Mouse (Mus musculus) MEL (cell line): Measurements from ENCODE around the gene Atg7. TPM values are rescaled to one million over a fixed set of nuclear protein-coding genes. Genes with fewer than 3 reads are reported as not detected.

ENCODE experiments used
- DNase-seq: peaks from one replicate; pipeline ENCODE4 v3.0.0; 2011; ENCODE audit warnings: low read depth, low spot score
- H3K27ac ChIP-seq: 2 replicates; pipeline ENCODE4 v1.5.1; 2012; ENCODE audit warnings: low read depth, mild to moderate bottlenecking, control low read depth, low read length, moderate library complexity; ENCODE audit not compliant: control insufficient read depth
- H3K27me3 ChIP-seq, 2 experiments: fragments of 150-350 bp in 1 of 2; sonication (generic) in 1 of 2; 2 replicates each; pipeline ENCODE4 v1.6.1; 2012; ENCODE audit warnings: low read length in 2 of 2, mild to moderate bottlenecking in 2 of 2, improper control_type of control experiment in 1 of 2, moderate library complexity in 1 of 2; ENCODE audit not compliant: insufficient read depth in 2 of 2, control insufficient read depth in 1 of 2
- H3K36me3 ChIP-seq, 2 experiments: 2 replicates each; pipeline ENCODE4 v1.6.1; 2012 to 2014; ENCODE audit warnings: low read length in 2 of 2, improper control_type of control experiment in 1 of 2, inconsistent platforms in 1 of 2, mild to moderate bottlenecking in 1 of 2; ENCODE audit not compliant: insufficient read depth in 2 of 2, control insufficient read depth in 1 of 2
- H3K4me1 ChIP-seq, 2 experiments: fragments of 150-350 bp in 1 of 2; sonication (generic) in 1 of 2; 2 replicates each; pipeline ENCODE4 v1.6.1; 2012; ENCODE audit warnings: low read length in 2 of 2, improper control_type of control experiment in 1 of 2, mild to moderate bottlenecking in 1 of 2; ENCODE audit not compliant: insufficient read depth in 2 of 2, control insufficient read depth in 1 of 2
- H3K4me3 ChIP-seq, 2 experiments: fragments of 150-350 bp in 1 of 2; sonication (generic) in 1 of 2; 2 replicates each; pipeline ENCODE4 v1.5.1; 2012; ENCODE audit warnings: low read depth in 2 of 2, low read length in 2 of 2, mild to moderate bottlenecking in 2 of 2, moderate library complexity in 2 of 2, control low read depth in 1 of 2, improper control_type of control experiment in 1 of 2; ENCODE audit not compliant: control insufficient read depth in 1 of 2, insufficient read depth in 1 of 2
- H3K79me2 ChIP-seq: 2 replicates; pipeline ENCODE4 v1.6.1; 2012; ENCODE audit warnings: mild to moderate bottlenecking, low read length, moderate library complexity; ENCODE audit not compliant: control insufficient read depth, poor library complexity, insufficient read depth
- H3K9ac ChIP-seq: 2 replicates; pipeline ENCODE4 v1.6.1; 2012; ENCODE audit warnings: low read depth, mild to moderate bottlenecking, control low read depth, low read length, moderate library complexity; ENCODE audit not compliant: control insufficient read depth, poor library complexity, severe bottlenecking
- H3K9me3 ChIP-seq: fragments of 150-350 bp; sonication (generic); replicated peaks from 2 replicates; pipeline ENCODE4 v1.6.1; 2012; ENCODE audit warnings: mild to moderate bottlenecking, low read length, improper control_type of control experiment, moderate library complexity; ENCODE audit not compliant: insufficient read depth
- BHLHE40 ChIP-seq: IDR thresholded peaks from 2 replicates; pipeline ENCODE4 v1.6.1; 2012; ENCODE audit warnings: low read depth, mild to moderate bottlenecking, inconsistent platforms, low read length, improper control_type of control experiment, borderline replicate concordance
- CHD1 ChIP-seq: IDR thresholded peaks from 2 replicates; pipeline ENCODE4 v1.6.1; 2012; ENCODE audit warnings: low read depth, mild to moderate bottlenecking, inconsistent platforms, low read length, improper control_type of control experiment
- E2F4 ChIP-seq: IDR thresholded peaks from 2 replicates; pipeline ENCODE4 v1.6.1; 2011; ENCODE audit warnings: low read depth, low read length, improper control_type of control experiment, borderline replicate concordance
- ETS1 ChIP-seq: IDR thresholded peaks from 2 replicates; pipeline ENCODE4 v1.6.1; 2012; ENCODE audit warnings: low read depth, mild to moderate bottlenecking, inconsistent platforms, low read length, improper control_type of control experiment, moderate library complexity
- GATA1 ChIP-seq: IDR thresholded peaks from 2 replicates; pipeline ENCODE4 v1.6.1; 2011; ENCODE audit warnings: low read depth, low read length, improper control_type of control experiment
- HCFC1 ChIP-seq: IDR thresholded peaks from 2 replicates; pipeline ENCODE4 v1.6.1; 2012; ENCODE audit warnings: low read depth, mild to moderate bottlenecking, inconsistent platforms, low read length, improper control_type of control experiment, moderate library complexity
- MAFK ChIP-seq: IDR thresholded peaks from 2 replicates; pipeline ENCODE4 v1.6.1; 2011; ENCODE audit warnings: low read depth, mild to moderate bottlenecking, low read length, improper control_type of control experiment, borderline replicate concordance
- MXI1 ChIP-seq: IDR thresholded peaks from 2 replicates; pipeline ENCODE4 v1.6.1; 2011; ENCODE audit warnings: mild to moderate bottlenecking, low read depth, low read length, improper control_type of control experiment
- MYC ChIP-seq: IDR thresholded peaks from 2 replicates; pipeline ENCODE4 v1.6.1; 2011; ENCODE audit warnings: low read depth, mild to moderate bottlenecking, low read length, improper control_type of control experiment, moderate library complexity
- NELFE ChIP-seq: IDR thresholded peaks from 2 replicates; pipeline ENCODE4 v1.6.1; 2011; ENCODE audit warnings: low read depth, low read length, improper control_type of control experiment
- POLR2AphosphoS5 ChIP-seq: IDR thresholded peaks from 2 replicates; pipeline ENCODE4 v1.6.1; 2012; ENCODE audit warnings: low read depth, borderline replicate concordance, mild to moderate bottlenecking, inconsistent platforms, low read length, moderate library complexity, mixed read lengths
- RAD21 ChIP-seq: IDR thresholded peaks from 2 replicates; pipeline ENCODE4 v1.6.1; 2011; ENCODE audit warnings: mild to moderate bottlenecking, low read depth, low read length, improper control_type of control experiment
- SIN3A ChIP-seq: IDR thresholded peaks from 2 replicates; pipeline ENCODE4 v1.6.1; 2012; ENCODE audit warnings: low read length, improper control_type of control experiment, inconsistent platforms
- SMC3 ChIP-seq: IDR thresholded peaks from 2 replicates; pipeline ENCODE4 v1.6.1; 2011; ENCODE audit warnings: low read depth, low read length, improper control_type of control experiment
- TBP ChIP-seq: IDR thresholded peaks from 2 replicates; pipeline ENCODE4 v1.8.0; 2011; ENCODE audit warnings: low read depth, low read length, improper control_type of control experiment
- USF1 ChIP-seq: IDR thresholded peaks from 2 replicates; pipeline ENCODE4 v1.6.1; 2014; ENCODE audit warnings: low read depth, mild to moderate bottlenecking, inconsistent platforms, low read length, improper control_type of control experiment, moderate library complexity
- USF2 ChIP-seq, 2 experiments: IDR thresholded peaks; 2 replicates each; pipeline ENCODE4 v1.6.1; 2011 to 2012; ENCODE audit warnings: improper control_type of control experiment in 2 of 2, low read length in 2 of 2, borderline replicate concordance in 1 of 2, inconsistent platforms in 1 of 2, low read depth in 1 of 2, mild to moderate bottlenecking in 1 of 2; ENCODE audit not compliant: insufficient read depth in 1 of 2
- ZC3H11A ChIP-seq: IDR thresholded peaks from 2 replicates; pipeline ENCODE4 v1.6.1; 2012; ENCODE audit warnings: low read depth, mild to moderate bottlenecking, inconsistent platforms, low read length, improper control_type of control experiment
- ZNF384 ChIP-seq: IDR thresholded peaks from 2 replicates; pipeline ENCODE4 v1.6.1; 2012; ENCODE audit warnings: low read depth, mild to moderate bottlenecking, inconsistent platforms, low read length, improper control_type of control experiment
- polyA plus RNA-seq, 2 experiments: library from polyadenylated mRNA; stranded (reverse) in 1 of 2; unstranded in 1 of 2; fragments of >175 nt in 1 of 2; fragments of >200 nt in 1 of 2; gene quantifications; 2 replicates each; pipeline versions ENCODE4 v1.2.1 to v1.2.4; 2012; ENCODE audit warnings: low replicate concordance in 2 of 2, low read depth in 1 of 2; ENCODE audit not compliant: insufficient read length in 2 of 2, insufficient read depth in 1 of 2, missing spikeins in 1 of 2
- total RNA-seq: library from RNA; depleted of rRNA; stranded (reverse); fragments of 300-350 nt; gene quantifications from 2 replicates; pipeline ENCODE4 v1.2.3, GENCODE M21; 2012

The Atg7 gene
- total and polyA plus RNA-seq, 3 experiments: 14.6 TPM; not detected in 1

- H3K4me1 ChIP-seq: peaks cover 2 to 6% of the 10 kb centered on the region in 2 experiments; a peak in 3 of 4 replicates
- no peak overlapping the region for H3K4me3 ChIP-seq
- TF ChIP-seq TBP (no peak), NELFE (no peak), GATA1 (no peak), RAD21 (no peak), CHD1 (no peak), E2F4 (no peak), BHLHE40 (no peak), HCFC1 (no peak), MYC (no peak), USF2 (IDR thresholded peaks at IDR 0.05; ENCODE audit: borderline replicate concordance in 1 of 2, insufficient read depth in 1 of 2, low read depth in 1 of 2, low read length in 2 of 2) (no peak)
- no peaks in the 10 kb centered on the region; the same call in 1 of the 2 replicates for H3K79me2 ChIP-seq
- H3K27me3 ChIP-seq: no peaks in the 10 kb centered on the region
- H3K9ac ChIP-seq: no peak overlapping the region
- peaks cover 0 to 5% of the 10 kb centered on the region in 2 experiments; a peak in 2 of 4 replicates for H3K36me3 ChIP-seq
- H3K27ac ChIP-seq: no peak overlapping the region
- H3K9me3 ChIP-seq: no peaks in the 10 kb centered on the region
- no peak for DNase-seq
Measured at GRCm38 (mm10) chr6:114878841-114879520, 236.1 kb downstream of the Atg7 start.

- no peak overlapping the region for H3K9ac ChIP-seq
- DNase-seq: no peak
- no peaks in the 10 kb centered on the region for H3K9me3 ChIP-seq
- H3K36me3 ChIP-seq: no peaks in the 10 kb centered on the region; a peak in 1 of 4 replicates
- no peak overlapping the region for H3K27ac ChIP-seq
- peaks cover 0 to under 1% of the 10 kb centered on the region in 2 experiments; a peak in 1 of 4 replicates for H3K4me1 ChIP-seq
- H3K4me3 ChIP-seq: no peak overlapping the region
- no peaks in the 10 kb centered on the region for H3K79me2 ChIP-seq
- TF ChIP-seq ETS1: no peak
- TF ChIP-seq MAFK: no peak
- no peak for TF ChIP-seq USF2 (IDR thresholded peaks at IDR 0.05; ENCODE audit: borderline replicate concordance in 1 of 2, insufficient read depth in 1 of 2, low read depth in 1 of 2, low read length in 2 of 2)
- TF ChIP-seq ZNF384: no peak
- TF ChIP-seq USF1: no peak
- no peak for TF ChIP-seq POLR2AphosphoS5
- TF ChIP-seq MXI1: no peak
- TF ChIP-seq SIN3A: no peak
- no peak for TF ChIP-seq SMC3
- no peak for TF ChIP-seq TBP
- TF ChIP-seq GATA1: no peak
- TF ChIP-seq CHD1: no peak
- TF ChIP-seq ZC3H11A: no peak
- no peak for TF ChIP-seq HCFC1
- no peaks in the 10 kb centered on the region for H3K27me3 ChIP-seq
Measured at GRCm38 (mm10) chr6:114880798-114881197, 237.9 kb downstream of the Atg7 start.
